Mouse (Mus musculus): Measurements from ENCODE around the gene Zfp605.
A peak's percentile ranks its signal among the peaks of the same experiment; 100 is the strongest.
"Not testable (repeated sequence)": the region's sequence is repeated elsewhere in the genome, so short reads cannot be mapped to it uniquely, and the experiment has no call there.

Zfp605 gene

DNA sequence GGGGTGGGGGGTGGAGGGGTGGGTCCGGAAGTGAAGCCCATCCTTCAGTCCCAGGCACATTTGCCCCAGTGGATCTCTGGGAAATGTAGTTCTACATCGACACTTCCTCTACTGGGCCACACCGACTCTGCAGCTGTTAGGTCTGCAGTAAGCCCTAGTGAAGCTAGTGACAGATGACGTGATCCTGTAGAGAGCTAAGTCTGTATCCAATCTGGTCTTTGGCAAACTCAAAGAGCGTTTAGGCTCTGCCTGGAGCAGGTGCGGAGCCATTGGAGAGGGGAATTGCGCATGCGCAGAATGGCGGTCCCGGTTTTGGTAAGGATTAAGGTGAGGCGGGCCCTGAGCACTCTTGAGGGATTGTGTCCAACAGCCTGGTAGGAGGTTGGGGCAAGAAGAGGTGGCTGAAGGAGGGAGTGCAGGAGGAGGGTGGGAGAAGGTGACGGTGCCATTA, at the start of gene Zfp605:
Zfp605 (plus strand) TSS at position 102 of the 451 bp plus-strand sequence.
- peak; percentile 81 to 88 for DNase-seq (ENCODE audit: low spot score in 2 of 2)

DNA sequence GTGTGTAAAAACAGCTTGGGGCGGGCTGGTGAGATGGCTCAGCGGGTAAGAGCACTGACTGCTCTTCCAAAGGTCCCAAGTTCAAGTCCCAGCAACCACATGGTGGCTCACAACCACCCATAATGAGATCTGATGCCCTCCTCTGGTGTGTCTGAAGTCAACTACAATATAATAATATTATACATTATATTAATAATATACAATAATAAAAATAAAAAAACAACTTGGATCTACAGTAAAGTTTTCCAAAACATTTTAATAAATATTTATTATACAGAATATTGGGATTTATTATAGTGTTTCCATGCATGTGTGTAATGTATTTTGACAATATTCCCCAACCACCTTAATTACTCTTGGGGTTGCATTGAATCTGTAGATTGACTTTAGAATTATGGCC, 37.5 kb upstream of the Zfp605 start, which contains the start of gene Gm17655:
Gm17655 (minus strand) TSS at position 101 of the 400 bp plus-strand sequence.
- not testable (repeated sequence) for DNase-seq (ENCODE audit: low spot score in 2 of 2)

DNA sequence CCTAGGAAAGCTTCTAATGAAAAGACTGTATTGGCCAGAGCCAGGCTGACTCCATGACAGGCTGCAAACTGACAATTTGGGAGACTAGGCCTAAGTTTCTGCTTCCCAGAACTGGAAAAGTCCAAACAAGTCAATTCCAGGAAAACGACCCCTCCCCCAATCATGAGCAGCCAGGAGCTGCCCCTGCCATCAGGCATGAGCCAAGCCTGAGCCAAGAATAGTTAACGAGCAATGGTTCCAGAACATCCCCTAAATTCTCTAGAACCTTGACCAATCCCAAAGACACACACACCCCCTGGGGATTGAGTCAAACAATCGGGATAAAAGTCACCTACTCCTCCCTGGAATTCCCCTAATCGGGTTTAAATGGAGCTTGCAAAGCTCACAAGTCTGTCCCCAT, 26.9 kb upstream of the Zfp605 start:
- DNase-seq (ENCODE audit: low spot score in 2 of 2): no peak

DNA sequence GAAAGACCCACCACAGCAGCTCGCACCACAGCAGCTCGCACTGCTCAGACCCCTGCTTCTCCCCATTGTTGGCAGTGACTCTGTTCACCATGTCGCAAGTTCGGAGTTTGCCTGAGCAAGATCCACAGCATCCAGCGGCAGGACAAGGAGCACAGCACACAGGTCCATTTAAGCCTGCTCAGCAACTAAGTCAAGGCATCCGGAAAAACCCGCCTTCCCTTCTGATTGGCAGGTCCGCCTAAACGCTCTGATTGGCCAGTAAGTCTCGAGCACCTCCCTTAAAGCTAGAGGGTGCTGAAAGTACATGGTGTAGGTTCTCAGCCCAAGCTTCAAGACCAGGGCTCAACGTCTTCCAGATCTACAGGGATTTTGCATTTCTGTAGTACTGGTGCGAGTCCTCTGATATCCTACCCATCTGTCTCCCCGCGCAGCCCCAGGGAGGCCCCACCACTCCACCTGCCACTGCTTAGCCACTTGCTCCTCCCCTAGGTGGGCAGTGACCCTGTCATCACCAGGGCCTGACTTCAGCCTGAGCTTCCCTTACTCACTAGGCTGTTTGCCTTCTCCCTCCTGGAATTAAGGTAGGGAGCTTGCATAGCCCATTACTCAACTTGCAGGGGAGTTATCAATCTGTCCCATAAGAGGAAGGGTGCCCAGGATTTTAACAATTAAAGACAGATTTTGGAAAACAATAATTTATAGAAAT, 23.6 kb upstream of the Zfp605 start:
- no peak for DNase-seq (ENCODE audit: low spot score in 2 of 2)

DNA sequence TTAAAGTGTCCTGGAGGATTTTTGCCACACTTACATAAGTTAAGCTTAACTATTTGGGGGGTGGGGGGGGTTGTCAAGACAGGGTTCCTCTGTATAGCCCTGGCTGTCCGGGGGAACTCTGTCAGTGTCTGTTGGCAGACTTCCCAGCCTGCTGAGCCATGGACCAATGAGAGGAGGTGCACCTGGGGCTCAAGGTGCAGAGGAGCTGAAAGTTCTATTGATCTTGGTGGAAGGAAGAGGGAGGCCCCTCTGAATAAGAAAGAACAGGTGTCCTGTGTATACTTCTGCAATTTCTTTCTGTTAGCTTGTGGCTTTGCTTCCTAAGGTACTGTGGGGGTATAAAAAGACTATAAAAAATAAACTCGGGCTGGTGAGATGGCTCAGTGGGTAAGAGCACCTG, 18.3 kb upstream of the Zfp605 start:
- no peak for DNase-seq (ENCODE audit: low spot score in 2 of 2)

DNA sequence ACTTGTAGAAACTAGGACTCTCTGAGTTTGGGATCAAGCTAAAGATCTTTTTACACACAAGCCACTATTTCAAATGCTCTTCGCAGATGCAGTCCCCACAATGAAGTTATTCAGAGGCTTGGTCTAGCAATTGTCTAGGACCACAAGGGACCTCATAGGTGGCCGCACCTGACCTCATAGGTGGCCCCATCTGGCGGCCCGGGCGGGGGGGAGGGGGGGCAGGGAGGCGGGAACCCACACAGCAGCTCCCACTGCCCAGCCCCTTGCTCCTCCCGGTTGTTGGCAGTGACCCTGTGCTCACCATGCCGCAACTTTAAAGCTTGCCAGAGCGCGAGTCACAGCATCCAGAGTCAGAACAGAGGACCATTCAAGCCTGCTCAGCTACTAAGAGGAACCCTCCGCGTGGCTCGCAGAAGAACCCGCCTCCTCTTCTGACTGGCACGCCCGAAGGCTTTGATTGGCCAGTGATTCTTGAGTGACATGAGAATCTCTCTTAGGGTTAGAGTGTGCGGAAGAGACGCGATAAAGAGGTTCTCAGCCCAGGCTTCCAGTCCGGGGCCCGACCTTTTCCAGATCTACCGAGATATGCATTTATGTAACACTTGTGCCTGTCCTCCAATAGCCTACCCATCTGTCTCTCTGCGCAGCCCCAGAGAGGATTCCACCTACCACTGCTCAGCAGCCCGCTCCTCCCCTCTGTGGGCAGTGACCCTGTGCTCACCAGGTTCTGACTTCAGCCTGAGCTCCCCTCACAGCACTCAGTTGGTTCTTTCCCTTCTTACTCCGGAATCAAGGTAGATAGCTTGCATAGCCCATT, 15.7 kb upstream of the Zfp605 start, which contains the start of gene Gm35315:
Gm35315 (minus strand) TSS at position 391 of the 817 bp plus-strand sequence.
- DNase-seq (ENCODE audit: low spot score in 2 of 2): peak; percentile 73 to 85

DNA sequence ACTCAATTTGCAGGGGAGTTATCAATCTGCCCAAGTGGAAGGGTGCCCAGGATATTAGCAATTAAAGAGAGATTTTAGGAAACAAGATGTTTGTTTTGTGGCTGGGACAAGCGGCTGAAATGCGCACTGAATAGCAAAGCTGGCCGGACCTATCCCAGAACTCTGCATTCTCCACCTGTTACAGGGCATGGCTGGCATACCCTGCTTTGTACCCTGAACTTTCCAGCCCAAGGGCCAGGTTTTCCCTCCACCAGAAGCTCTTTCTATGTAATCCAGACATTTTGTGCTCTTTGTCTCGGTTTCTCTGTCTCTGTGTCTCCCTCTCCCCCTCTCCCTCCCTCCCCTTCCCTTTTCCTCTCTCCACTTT, 15.1 kb upstream of the Zfp605 start:
- DNase-seq (ENCODE audit: low spot score in 2 of 2): no peak

DNA sequence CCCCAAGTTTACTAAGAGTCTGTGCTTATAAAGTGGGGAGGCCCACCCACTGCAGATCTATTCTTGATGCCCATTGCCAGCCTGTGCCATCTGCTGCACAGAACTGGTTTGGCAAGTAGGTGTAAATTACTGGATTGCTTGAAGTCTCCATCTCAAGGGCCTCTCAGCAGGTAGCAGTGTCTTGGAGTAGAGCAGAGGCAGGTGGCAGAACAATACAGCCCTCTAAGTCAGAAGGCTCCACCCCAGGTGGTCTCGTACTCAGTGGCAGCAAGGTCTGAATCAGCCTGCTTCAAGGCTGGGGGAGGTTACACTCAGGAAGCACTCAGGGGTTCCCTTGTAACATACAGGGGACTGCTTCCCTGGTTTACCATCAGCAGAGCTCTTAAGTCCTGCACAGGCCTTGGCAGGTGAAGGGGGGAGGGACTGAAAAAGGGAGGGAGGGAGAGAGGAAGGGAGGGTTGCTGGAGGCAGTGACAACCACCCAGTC, 10.9 kb upstream of the Zfp605 start:
- no peak for DNase-seq (ENCODE audit: low spot score in 2 of 2)

DNA sequence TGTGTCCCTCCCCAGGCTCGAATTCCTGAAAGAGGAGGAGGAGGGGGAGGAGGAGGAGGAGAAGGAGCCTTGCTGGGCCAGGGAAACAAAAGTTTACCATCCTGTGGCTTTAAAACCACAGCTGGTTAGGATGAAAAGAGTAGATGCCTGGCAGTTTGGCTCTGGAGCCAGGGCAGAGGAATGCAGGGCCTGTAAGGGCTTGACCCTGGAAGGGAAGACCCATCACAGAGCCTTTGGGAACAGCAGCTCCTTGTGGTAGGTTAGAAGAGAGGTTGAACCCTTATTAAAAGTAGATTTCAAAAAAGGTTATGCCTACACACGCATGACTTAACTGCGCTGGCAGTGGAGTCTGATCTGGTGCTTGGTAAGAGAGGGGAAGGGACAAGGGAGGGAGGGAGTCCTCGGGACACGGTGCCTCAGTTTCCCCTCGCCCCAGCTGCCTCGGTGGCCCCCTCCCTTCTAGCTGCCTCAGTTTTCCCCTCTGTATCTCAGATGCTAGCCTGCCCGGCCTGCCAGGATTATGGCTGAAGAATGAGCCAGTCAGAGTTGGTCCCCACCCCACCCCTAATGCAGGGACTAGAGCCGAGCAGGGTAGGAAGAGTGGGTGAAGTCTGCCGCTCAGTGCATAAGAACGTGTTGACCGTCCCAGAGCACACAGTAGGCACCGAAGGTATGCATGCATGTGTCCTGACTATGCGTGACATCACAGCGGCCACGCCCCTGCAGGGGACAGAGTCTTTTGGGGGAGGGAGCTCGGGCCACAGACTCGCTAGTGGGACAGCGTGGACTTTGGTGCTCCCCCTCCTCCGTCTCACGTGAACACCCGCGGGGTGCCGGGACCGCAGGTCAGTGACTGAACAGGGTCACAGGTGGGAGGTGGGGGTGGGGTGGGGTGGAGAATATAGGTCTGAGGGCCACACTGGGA, 10.0 kb upstream of the Zfp605 start, which contains the start of gene Plcxd1:
Plcxd1 (plus strand) TSS at position 314 of the 925 bp plus-strand sequence.
- DNase-seq (ENCODE audit: low spot score in 2 of 2): no peak

DNA sequence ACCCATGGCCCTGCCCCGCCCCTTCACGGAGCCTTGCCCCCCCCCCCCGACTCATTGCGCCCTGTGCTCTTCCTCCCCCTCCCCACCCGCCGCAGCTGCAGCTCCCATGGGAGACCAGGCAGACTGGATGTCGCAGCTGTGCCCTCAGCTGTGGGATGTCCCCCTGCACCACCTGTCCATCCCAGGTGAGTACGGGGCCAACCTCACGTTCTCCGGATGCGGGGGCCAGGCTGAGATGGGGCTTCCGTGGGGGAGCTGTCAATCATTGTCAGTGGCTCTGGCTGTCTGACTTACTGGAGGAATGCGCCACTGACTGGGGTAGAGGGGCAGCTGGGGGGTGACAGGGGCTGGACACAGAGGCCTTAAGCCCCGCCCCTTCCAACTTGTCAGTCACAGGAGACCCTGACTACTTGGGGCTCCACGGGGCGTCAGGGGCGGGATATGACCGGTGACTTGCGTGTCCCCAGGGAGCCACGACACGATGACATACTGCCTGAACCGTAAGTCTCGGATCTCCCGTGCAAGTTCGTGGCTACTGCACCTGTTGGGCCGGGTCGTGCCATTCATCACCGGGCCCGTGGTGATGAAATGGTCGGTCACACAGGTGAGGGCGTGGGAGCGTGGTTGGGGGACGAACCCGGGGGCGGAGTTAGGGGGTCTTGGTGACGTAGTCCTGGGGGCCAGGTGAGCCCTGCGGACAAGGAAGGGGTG, 8.8 kb upstream of the Zfp605 start:
- peak in 1 of 2 experiments; percentile 14 for DNase-seq (ENCODE audit: low spot score in 2 of 2)

DNA sequence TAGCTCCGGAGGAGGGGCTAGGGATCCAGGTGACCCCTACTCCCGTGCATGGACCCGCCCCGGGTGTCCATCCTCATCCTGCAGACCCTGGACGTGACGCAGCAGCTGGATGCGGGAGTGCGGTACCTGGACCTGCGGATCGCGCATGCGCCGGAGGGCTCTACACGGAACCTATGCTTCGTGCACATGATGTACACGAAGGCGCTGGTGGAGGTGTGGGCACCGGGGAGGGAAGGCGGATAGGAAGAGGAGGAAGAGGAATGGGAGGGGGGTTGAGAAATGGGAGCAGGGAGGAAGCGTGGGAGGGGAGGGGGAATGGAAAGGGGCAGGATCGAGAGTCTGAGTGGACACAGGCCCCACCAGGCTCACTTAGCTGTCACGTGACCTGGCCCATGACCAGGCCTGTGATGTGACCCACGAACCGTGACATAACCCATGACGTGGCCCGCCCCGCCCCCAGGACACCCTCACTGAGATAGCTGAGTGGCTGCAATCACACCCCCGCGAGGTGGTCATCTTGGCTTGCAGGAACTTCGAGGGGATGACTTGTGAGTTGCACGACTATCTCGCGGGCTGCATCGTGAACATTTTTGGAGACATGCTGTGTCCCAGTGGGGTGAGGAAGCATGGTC, 8.1 kb upstream of the Zfp605 start:
- DNase-seq (ENCODE audit: low spot score in 2 of 2): peak in 1 of 2 experiments; percentile 10

DNA sequence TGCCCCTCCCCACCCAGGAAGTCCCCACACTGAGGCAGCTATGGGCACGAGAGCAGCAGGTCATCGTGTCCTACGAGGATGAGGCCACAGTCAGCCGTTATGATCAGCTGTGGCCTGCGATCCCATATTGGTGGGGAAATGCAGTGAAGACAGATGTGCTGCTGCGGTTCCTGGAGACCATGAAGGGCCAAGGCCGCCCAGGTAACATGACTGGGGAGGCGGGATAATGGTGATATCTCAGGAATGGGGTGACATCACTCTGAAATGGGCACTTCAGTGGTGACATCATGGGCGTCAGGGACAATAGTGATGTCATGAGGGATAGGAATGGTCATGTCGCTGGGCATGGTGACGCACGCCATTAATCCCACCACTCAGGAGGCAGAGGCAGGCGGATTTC, 7.5 kb upstream of the Zfp605 start:
- no peak for DNase-seq (ENCODE audit: low spot score in 2 of 2)

DNA sequence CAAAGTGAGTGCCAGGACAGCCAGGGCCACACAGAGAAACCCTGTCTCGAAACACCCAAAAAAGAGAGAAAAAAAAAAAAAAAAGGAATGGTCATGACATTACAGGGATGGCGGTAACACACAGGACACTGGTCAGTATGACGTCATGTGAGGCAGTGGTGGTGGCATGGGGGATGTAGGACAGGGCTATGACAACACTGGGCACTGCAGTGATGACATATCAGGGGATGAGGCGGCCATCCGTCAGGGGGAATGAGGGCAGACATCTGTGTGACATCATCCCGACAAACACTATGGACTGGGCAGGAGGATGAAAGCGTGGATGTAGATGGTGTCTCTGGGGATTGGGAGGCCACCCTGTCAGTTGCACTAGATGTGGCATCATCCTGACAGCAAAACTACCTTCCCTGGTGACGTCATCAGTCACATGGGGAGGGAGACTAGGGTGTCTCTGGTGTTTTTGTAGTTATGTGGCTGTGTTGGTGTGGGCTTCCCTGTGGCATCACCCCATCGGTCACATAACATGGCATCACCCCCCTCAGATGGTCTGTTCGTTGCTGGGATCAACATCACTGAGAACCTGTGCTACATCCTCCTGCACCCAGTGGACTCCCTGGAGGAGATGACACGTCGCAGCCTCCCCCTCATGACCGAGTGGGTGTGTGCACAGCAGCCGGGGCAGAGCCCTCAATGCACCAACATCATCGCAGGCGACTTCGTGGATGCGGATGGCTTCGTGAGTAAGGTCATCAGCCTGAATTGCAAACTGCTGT, 6.9 kb upstream of the Zfp605 start:
- no peak for DNase-seq (ENCODE audit: low spot score in 2 of 2)

DNA sequence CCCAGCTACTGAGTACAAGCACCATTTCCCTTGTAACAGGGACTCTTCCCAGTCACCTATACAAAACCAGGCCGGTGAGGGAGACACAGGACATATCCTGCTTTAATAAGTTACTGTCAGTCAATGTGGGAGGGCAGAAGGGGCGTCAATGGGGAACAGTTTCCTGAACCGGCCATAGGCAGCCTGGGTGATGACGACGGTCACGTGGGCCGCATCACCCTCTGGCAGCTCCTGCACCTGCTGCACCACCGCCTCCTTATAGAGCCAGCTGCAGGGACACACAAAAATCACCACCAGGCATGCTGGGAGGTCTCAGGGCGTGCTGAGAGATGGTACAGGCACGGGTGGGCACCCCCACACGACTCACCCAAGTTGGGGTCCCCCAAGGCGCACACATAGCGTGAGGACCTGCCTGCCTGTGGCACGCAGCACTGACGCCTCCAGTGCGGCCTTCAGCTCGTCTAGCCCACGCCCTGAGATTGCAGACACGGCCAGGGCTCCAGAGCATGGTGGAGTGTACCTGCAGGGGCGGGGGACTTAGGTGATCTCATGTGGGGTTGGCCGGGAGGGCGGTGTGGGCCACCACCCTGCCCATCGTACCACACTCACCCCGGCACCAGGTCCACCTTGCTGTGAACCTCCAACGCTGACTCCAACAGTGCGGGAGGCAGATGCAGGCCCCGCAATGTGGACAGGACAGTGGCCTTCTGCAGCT, 5.8 kb upstream of the Zfp605 start:
- DNase-seq (ENCODE audit: low spot score in 2 of 2): no peak

DNA sequence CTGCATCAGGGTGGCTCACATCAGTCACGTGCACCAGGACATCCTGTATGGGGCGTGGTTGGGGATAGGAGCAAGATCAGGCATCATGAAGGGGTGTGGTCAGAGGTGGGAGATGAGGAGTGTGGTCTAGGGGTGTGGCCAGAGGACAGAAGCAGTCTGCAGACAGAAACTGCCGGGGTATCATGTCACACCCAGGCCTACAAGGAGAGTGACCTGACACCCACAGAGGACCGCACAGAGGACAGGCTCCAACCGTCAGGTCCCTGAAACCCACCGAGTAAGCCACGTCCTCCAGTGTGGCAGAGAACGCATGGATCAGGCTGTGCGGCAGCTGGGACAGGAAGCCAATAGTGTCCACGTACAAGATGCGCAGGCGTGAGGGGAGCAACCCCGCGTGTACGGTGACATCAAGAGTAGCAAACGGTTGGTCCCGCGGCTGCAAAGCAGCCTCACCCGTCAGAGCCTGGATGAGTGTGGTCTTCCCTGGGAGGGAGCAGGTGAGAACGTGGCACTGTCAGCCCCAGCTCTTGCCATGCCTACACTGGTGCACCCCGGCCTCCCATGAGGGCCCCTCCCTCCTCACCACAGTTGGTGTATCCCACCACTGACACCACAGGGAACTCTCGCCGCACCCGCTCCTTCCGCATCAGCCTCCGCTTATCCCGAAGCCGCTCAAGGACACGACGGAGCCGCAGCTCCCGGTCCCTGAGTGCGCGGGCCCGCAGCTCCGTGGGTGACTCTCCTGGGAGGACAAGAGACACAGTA, 5.1 kb upstream of the Zfp605 start:
- no peak for DNase-seq (ENCODE audit: low spot score in 2 of 2)

DNA sequence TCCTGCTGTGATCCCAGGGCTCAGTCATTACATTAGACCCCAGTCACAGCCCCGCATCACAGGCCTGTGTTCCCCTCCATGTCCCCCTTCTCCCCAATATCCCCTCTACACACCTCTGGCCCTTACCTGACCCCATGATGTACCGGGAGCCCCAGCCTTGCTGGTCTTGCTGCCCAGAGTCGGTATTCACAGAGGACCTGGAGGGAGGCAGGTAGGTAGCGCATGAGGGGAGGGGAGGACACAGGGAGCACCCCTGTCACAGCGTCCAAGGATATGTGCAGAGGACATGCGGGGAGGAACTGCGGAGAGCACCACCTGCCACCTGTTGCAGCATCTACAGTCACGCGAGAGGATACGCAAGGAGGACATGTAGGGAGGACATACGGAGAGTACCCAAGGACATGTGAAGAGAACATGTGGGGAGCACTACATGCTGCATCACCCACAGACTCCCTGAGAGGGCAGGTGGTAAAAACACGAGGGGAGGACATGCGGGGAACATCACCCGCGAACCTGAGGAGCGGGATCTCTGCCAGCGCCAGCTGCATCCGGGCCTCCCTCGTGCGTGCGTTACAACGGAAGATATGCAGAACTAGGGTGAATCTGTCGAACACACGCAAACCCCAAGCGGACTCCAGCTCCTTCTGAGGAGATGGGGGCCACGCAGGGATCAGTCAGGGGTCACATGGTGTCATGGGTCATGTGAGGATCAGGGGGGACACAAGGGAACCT, 3.6 kb upstream of the Zfp605 start:
- DNase-seq (ENCODE audit: low spot score in 2 of 2): no peak

DNA sequence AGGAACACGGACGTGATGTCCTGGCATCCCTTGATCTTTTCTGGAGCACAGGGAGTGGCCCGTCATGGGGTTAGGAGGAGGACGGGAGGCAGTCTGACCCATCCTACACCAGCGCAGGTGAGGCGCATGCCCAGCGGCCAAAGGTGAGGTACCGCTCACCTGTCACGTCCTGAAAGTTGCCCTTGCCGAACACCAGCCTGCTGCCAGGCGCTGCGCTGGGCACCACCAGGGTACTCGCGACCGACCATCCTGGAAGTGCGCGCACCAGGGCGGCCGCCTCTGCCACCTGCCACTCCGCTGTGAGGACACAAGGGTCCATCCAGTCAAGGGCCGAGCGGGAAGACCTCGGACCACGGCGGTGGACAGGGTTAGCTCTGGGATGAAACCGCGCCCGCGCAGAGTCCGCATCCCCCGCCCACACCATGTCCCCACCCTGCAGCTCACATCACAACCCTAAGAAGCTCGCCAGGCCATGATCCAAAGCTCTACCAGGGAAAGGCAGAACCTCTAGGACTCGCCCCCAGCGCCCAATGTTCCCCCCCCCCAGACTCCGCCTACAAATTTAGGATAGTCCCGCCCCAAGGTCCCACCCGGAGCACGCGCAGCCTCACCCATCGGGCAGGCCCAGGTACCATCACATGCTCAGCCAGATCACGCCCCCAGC, 2.9 kb upstream of the Zfp605 start:
- peak in 1 of 2 experiments; percentile 28 for DNase-seq (ENCODE audit: low spot score in 2 of 2)

Data from spleen, postnatal 10 days (tissue).